Mouse (Mus musculus): ENCODE data around the gene Carmil2. TPM values are rescaled to one million over a fixed set of nuclear protein-coding genes. Genes with fewer than 3 reads are reported as not detected.

The Carmil2 gene
- polyA plus RNA-seq, 1 experiment: 33.6 TPM

- DNase-seq (ENCODE audit: extremely low spot score in 1 of 2, low spot score in 1 of 2): no peak
These were observed 30.4 kb downstream of the Carmil2 start for GRCm38 (mm10) chr8:105716302-105716945.

- DNase-seq (ENCODE audit: extremely low spot score in 1 of 2, low spot score in 1 of 2): no peak
These were observed 33.6 kb downstream of the Carmil2 start for GRCm38 (mm10) chr8:105719637-105720036.

DNA sequence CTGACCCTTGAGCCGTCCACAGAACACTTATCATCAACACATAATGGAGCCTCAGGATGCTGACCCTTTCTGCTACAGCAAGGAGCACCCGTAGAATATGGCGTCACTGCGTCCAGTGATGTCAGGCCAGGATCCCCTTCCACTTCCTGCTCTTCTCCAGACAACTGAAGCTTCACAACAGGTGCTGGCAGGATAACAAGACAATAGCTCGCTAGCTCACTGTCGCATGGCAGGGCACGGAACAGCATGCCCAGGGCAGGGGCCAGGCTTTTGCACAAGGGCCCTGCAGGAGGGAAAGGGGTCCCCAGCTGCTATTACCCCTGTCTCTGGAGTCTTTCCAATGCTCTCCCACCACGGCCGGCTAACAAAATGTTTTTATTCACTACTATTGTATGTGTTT lies 36.8 kb downstream of the Carmil2 start:
- DNase-seq (ENCODE audit: extremely low spot score in 1 of 2, low spot score in 1 of 2): no peak

DNA sequence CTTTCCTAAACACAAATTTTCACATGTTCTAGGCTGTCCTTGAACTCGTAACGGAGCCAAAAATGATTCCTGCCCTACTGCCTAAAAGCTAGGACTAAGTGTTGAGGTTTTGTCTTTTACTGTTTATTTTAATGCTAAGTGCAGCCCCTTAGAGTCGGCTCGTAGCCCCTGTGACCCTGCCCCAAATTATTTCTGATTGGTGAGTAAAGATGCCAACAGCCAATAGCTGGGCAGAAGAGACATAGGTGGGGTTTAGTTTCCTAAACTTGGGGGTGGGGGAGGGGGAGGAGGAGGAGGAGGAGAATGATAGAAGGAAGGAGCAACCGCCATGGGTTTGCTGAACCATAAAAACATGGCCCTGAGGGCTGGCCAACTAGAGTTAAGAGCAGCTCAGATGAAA lies 39.7 kb downstream of the Carmil2 start:
- DNase-seq (ENCODE audit: extremely low spot score in 1 of 2, low spot score in 1 of 2): no peak

GRCm38 (mm10) chr8:105727397-105728124 lies 41.5 kb downstream of the Carmil2 start:
- no peak for DNase-seq (ENCODE audit: extremely low spot score in 1 of 2, low spot score in 1 of 2)

GRCm38 (mm10) chr8:105732186-105732585 lies 46.1 kb downstream of the Carmil2 start:
- DNase-seq (ENCODE audit: extremely low spot score in 1 of 2, low spot score in 1 of 2): no peak

DNA sequence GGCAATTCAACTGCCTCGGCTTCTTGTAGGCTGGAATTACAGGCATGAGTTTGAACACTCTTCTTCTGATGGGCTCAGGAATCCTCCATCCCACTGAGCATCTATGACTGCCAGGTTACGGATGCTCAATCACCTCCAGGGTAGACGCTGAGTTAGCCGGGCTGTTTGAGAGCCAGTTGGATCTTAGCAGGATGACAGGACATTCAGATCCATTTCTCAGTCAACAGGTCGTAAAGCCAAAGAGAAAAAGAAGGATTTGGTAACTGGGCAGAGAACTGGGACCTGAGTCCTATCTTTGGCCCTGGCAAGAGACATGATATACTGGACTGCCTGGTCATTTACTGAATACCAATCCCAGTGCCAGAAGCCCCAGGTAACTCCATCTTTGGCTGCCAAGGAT lies 53.1 kb downstream of the Carmil2 start:
- no peak for DNase-seq (ENCODE audit: extremely low spot score in 1 of 2, low spot score in 1 of 2)

DNA sequence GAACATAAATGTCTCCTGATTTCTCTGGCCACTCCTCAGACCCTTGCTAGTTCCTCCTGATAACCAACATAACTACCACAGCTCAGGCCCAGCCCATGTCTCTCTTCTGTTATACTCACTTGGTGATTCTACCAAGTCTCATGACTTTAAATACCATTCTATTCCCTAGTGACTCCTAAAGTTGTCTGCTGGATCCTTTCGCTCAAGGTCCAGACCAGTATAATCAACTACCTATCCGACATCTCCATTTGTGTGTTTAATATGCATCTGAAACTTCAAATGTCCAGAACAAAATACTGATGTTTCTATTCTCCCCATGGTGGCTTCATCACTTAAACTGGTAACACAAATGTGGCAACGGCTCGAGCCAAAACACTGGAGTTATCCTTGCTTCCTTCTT lies 57.2 kb downstream of the Carmil2 start:
- no peak for DNase-seq (ENCODE audit: extremely low spot score in 1 of 2, low spot score in 1 of 2)

Other genes with a start within 250 kb of the Carmil2 start
- 66.7 and 76.4 TPM in 2 replicates for gene Tppp3, start 214.7 kb upstream of the Carmil2 start, polyA plus RNA-seq (2012; rRNA removed)
- gene Zdhhc1, start 189.4 kb upstream of the Carmil2 start, polyA plus RNA-seq (2012; rRNA removed): 75.3 and 75.7 TPM in 2 replicates
- 0.21 and 0.22 TPM in 2 replicates for gene Hsd11b2, start 167.5 kb upstream of the Carmil2 start, polyA plus RNA-seq (2012; rRNA removed)
- 334 and 339 TPM in 2 replicates for gene Atp6v0d1, start 120.2 kb upstream of the Carmil2 start, polyA plus RNA-seq (2012; rRNA removed)
- gene Ripor1, start 81.0 kb upstream of the Carmil2 start, polyA plus RNA-seq (2012; rRNA removed): 52.0 and 52.1 TPM in 2 replicates
- gene Ctcf, start 49.7 kb upstream of the Carmil2 start, polyA plus RNA-seq (2012; rRNA removed): 34.9 and 37.1 TPM in 2 replicates
- gene Agrp, start 48.9 kb upstream of the Carmil2 start, polyA plus RNA-seq (2012; rRNA removed): 0.25 and 0.36 TPM in 2 replicates
- 42.5 and 46.0 TPM in 2 replicates for gene Acd, start 14.8 kb downstream of the Carmil2 start, polyA plus RNA-seq (2012; rRNA removed)
- 49.5 and 57.0 TPM in 2 replicates for gene Pard6a, start 14.9 kb downstream of the Carmil2 start, polyA plus RNA-seq (2012; rRNA removed)
- gene 4933405L10Rik, start 21.4 kb downstream of the Carmil2 start, polyA plus RNA-seq (2012; rRNA removed): 0.38 and 0.92 TPM in 2 replicates
- gene Enkd1, start 21.9 kb downstream of the Carmil2 start, polyA plus RNA-seq (2012; rRNA removed): 15.6 and 16.0 TPM in 2 replicates
- 18.1 and 21.5 TPM in 2 replicates for gene Gfod2, start 72.4 kb downstream of the Carmil2 start, polyA plus RNA-seq (2012; rRNA removed)
- 24.2 and 28.5 TPM in 2 replicates for gene Ranbp10, start 141.1 kb downstream of the Carmil2 start, polyA plus RNA-seq (2012; rRNA removed)
- gene Tsnaxip1, start 141.5 kb downstream of the Carmil2 start, polyA plus RNA-seq (2012; rRNA removed): 0.17 TPM in 1 of 2 replicates, not detected in the other
- 31.5 and 32.3 TPM in 2 replicates for gene Cenpt, start 167.0 kb downstream of the Carmil2 start, polyA plus RNA-seq (2012; rRNA removed)
- gene Thap11, start 168.9 kb downstream of the Carmil2 start, polyA plus RNA-seq (2012; rRNA removed): 47.0 and 47.1 TPM in 2 replicates
- gene Nutf2, start 174.3 kb downstream of the Carmil2 start, polyA plus RNA-seq (2012; rRNA removed): 79.7 and 94.9 TPM in 2 replicates
- gene Edc4, start 194.6 kb downstream of the Carmil2 start, polyA plus RNA-seq (2012; rRNA removed): 71.6 and 78.3 TPM in 2 replicates
- gene Nrn1l, start 207.3 kb downstream of the Carmil2 start, polyA plus RNA-seq (2012; rRNA removed): 4.2 and 8.1 TPM in 2 replicates
- 13.3 TPM in 2 replicates for gene Pskh1, start 214.2 kb downstream of the Carmil2 start, polyA plus RNA-seq (2012; rRNA removed)
- gene Ctrl, start 247.6 kb downstream of the Carmil2 start, polyA plus RNA-seq (2012; rRNA removed): 4.5 and 4.9 TPM in 2 replicates